Mouse (Mus musculus) midbrain, embryonic 15.5 days (tissue): ENCODE measurements around the gene Myl6b. TPM values are rescaled to one million over a fixed set of nuclear protein-coding genes. Genes with fewer than 3 reads are reported as not detected.
A peak's percentile ranks its signal among the peaks of the same experiment; 100 is the strongest.

Source experiments
- ATAC-seq: fragments of 200-750 bp; cut with Nextera tagmentation; replicated peaks from 2 replicates; pipeline ENCODE4 v1.8.0; 2017; ENCODE audit warnings: moderate TSS enrichment
- H3K27ac ChIP-seq: fragments of 300-500 bp; sonication (generic); 2 replicates; pipeline ENCODE4 v1.5.1; 2015; ENCODE audit warnings: mild to moderate bottlenecking, inconsistent platforms
- H3K27me3 ChIP-seq: fragments of 300-500 bp; sonication (generic); replicated peaks from 2 replicates; pipeline ENCODE4 v1.6.1; 2015; ENCODE audit warnings: inconsistent platforms
- H3K36me3 ChIP-seq: fragments of 300-500 bp; sonication (generic); replicated peaks from 2 replicates; pipeline ENCODE4 v1.6.1; 2015; ENCODE audit warnings: inconsistent platforms
- H3K4me1 ChIP-seq: fragments of 300-500 bp; sonication (generic); 2 replicates; pipeline ENCODE4 v1.6.1; 2015; ENCODE audit warnings: inconsistent platforms
- H3K4me2 ChIP-seq: fragments of 300-500 bp; sonication (generic); 2 replicates; pipeline ENCODE4 v1.6.1; 2015; ENCODE audit warnings: inconsistent platforms, mild to moderate bottlenecking, moderate library complexity
- H3K4me3 ChIP-seq: fragments of 300-500 bp; sonication (generic); 2 replicates; pipeline ENCODE4 v1.5.1; 2015; ENCODE audit warnings: mild to moderate bottlenecking, inconsistent platforms
- H3K9ac ChIP-seq: fragments of 300-500 bp; sonication (generic); 2 replicates; pipeline ENCODE4 v1.6.1; 2015; ENCODE audit warnings: mild to moderate bottlenecking, inconsistent platforms
- H3K9me3 ChIP-seq: fragments of 300-500 bp; sonication (generic); 2 replicates; pipeline ENCODE4 v1.6.1; 2016; ENCODE audit warnings: inconsistent platforms
- WGBS: fragments of 180-500 bp; shearing (Covaris S2); methylation state at CpG from one replicate; pipeline ENCODE4 v1.1.7; 2015; ENCODE audit warnings: mixed read lengths; 5-methylcytosine and 5-hydroxymethylcytosine counted together
- polyA plus RNA-seq: library from polyadenylated mRNA; unstranded; fragments of >200 nt; fragmentation: Nextera tagmentation; extraction: Ambion mirVana; gene quantifications from 2 replicates; pipeline ENCODE4 v1.2.1, GENCODE M21; 2015

Gene Myl6b
- polyA plus RNA-seq, 1 experiment from 2014 or later: 5.7 TPM

- no peak overlapping the region for H3K4me3 ChIP-seq
- H3K9me3 ChIP-seq: no peaks in the 10 kb centered on the region
- H3K27me3 ChIP-seq: no peaks in the 10 kb centered on the region
- no peak for ATAC-seq
- H3K4me2 ChIP-seq: no peak overlapping the region
- H3K9ac ChIP-seq: no peak overlapping the region
- 72% methylated on average over 5 of the region's 5 CpGs for WGBS
- no peak overlapping the region for H3K27ac ChIP-seq
- H3K36me3 ChIP-seq: peaks cover 56% of the 10 kb centered on the region
- H3K4me1 ChIP-seq: peaks cover 31% of the 10 kb centered on the region
These were observed 8.3 kb downstream of the Myl6b start for GRCm38 (mm10) chr10:128490232-128490631.

- H3K27me3 ChIP-seq: no peaks in the 10 kb centered on the region
- 59% methylated on average over 4 of the region's 4 CpGs for WGBS
- no peak overlapping the region for H3K4me3 ChIP-seq
- peaks cover 27% of the 10 kb centered on the region for H3K4me1 ChIP-seq
- peaks cover 56% of the 10 kb centered on the region for H3K36me3 ChIP-seq
- no peak overlapping the region for H3K9ac ChIP-seq
- no peak overlapping the region for H3K27ac ChIP-seq
- H3K9me3 ChIP-seq: no peaks in the 10 kb centered on the region
- H3K4me2 ChIP-seq: no peak overlapping the region
- ATAC-seq: no peak
These were observed 8.7 kb downstream of the Myl6b start for GRCm38 (mm10) chr10:128489785-128490184.

- WGBS: 61% methylated on average over 5 of the region's 5 CpGs
- Histone ChIP-seq H3K4me3 (no peak overlapping the region), H3K36me3 (peaks cover 58% of the 10 kb centered on the region), H3K27ac (no peak overlapping the region), H3K9me3 (no peaks in the 10 kb centered on the region), H3K4me1 (peaks cover 24% of the 10 kb centered on the region), H3K27me3 (no peaks in the 10 kb centered on the region), H3K4me2 (no peak overlapping the region), H3K9ac (no peak overlapping the region)
- ATAC-seq: no peak
These were observed 9.1 kb downstream of the Myl6b start for GRCm38 (mm10) chr10:128489380-128489779.

- Histone ChIP-seq H3K9me3 (no peaks in the 10 kb centered on the region), H3K27me3 (no peaks in the 10 kb centered on the region), H3K27ac (no peak overlapping the region), H3K4me1 (peaks cover 24% of the 10 kb centered on the region), H3K9ac (no peak overlapping the region), H3K4me3 (no peak overlapping the region), H3K4me2 (no peak overlapping the region), H3K36me3 (peaks cover 64% of the 10 kb centered on the region)
- WGBS: 83% methylated on average over 4 of the region's 4 CpGs
- no peak for ATAC-seq
These were observed 9.7 kb downstream of the Myl6b start for GRCm38 (mm10) chr10:128488776-128489175.

- ATAC-seq: no peak
- Histone ChIP-seq H3K9me3 (no peaks in the 10 kb centered on the region), H3K4me1 (peaks cover 24% of the 10 kb centered on the region), H3K4me3 (no peak overlapping the region), H3K9ac (no peak overlapping the region), H3K27me3 (no peaks in the 10 kb centered on the region), H3K36me3 (peaks cover 71% of the 10 kb centered on the region), H3K4me2 (no peak overlapping the region), H3K27ac (no peak overlapping the region)
- WGBS: 94% methylated on average over 22 of the region's 22 CpGs
These were observed 10.4 kb downstream of the Myl6b start for GRCm38 (mm10) chr10:128487861-128488712.

GRCm38 (mm10) chr10:128486370-128486769 is 12.1 kb downstream of the Myl6b start:
- H3K4me3 ChIP-seq: no peak overlapping the region
- WGBS: 91% methylated on average over 7 of the region's 7 CpGs
- peaks cover 86% of the 10 kb centered on the region for H3K36me3 ChIP-seq
- no peak overlapping the region for H3K27ac ChIP-seq
- H3K9ac ChIP-seq: no peak overlapping the region
- H3K9me3 ChIP-seq: no peaks in the 10 kb centered on the region
- H3K4me1 ChIP-seq: peaks cover 11% of the 10 kb centered on the region
- H3K4me2 ChIP-seq: no peak overlapping the region
- no peaks in the 10 kb centered on the region for H3K27me3 ChIP-seq
- no peak for ATAC-seq

- ATAC-seq: no peak
- WGBS: 89% methylated on average over 12 of the region's 12 CpGs
- no peak overlapping the region for H3K27ac ChIP-seq
- H3K9ac ChIP-seq: no peak overlapping the region
- H3K4me3 ChIP-seq: no peak overlapping the region
- H3K4me2 ChIP-seq: no peak overlapping the region
- no peaks in the 10 kb centered on the region for H3K4me1 ChIP-seq
- no peaks in the 10 kb centered on the region for H3K27me3 ChIP-seq
- no peaks in the 10 kb centered on the region for H3K9me3 ChIP-seq
- peaks cover 72% of the 10 kb centered on the region for H3K36me3 ChIP-seq
These were observed 24.1 kb downstream of the Myl6b start for GRCm38 (mm10) chr10:128474366-128474765.

GRCm38 (mm10) chr10:128460270-128460630 is 38.2 kb downstream of the Myl6b start:
- H3K4me3 ChIP-seq: peak overlapping the region; percentile 62
- H3K36me3 ChIP-seq: peaks cover 27% of the 10 kb centered on the region
- H3K9ac ChIP-seq: peak overlapping the region; percentile 87
- peaks cover 19% of the 10 kb centered on the region for H3K4me1 ChIP-seq
- 0% methylated on average over 5 of the region's 5 CpGs for WGBS
- peak overlapping the region; percentile 78 for H3K4me2 ChIP-seq
- peak overlapping the region; percentile 96 for H3K27ac ChIP-seq
- no peaks in the 10 kb centered on the region for H3K27me3 ChIP-seq
- H3K9me3 ChIP-seq: no peaks in the 10 kb centered on the region
- no peak for ATAC-seq

- peak; percentile 57 for ATAC-seq
- Histone ChIP-seq H3K4me1 (peaks cover 23% of the 10 kb centered on the region), H3K36me3 (peaks cover 22% of the 10 kb centered on the region), H3K9ac (peak overlapping the region; percentile 87), H3K27ac (peak overlapping the region; percentile 96), H3K4me2 (peak overlapping the region; percentile 78), H3K4me3 (peak overlapping the region; percentile 62), H3K9me3 (no peaks in the 10 kb centered on the region), H3K27me3 (no peaks in the 10 kb centered on the region)
- 2% methylated on average over 45 of the region's 67 CpGs for WGBS
These were observed 38.8 kb downstream of the Myl6b start for GRCm38 (mm10) chr10:128459409-128460269.

GRCm38 (mm10) chr10:128458719-128459408 is 39.6 kb downstream of the Myl6b start, which contains the start of gene Smarcc2:
Gene Smarcc2 (plus strand): TSS chr10:128459248.
- peak within 1 kb of the TSS; percentile 78 for H3K4me2 ChIP-seq
- WGBS: 0% methylated on average over 63 of the region's 86 CpGs

GRCm38 (mm10) chr10:128458348-128458718 is 40.2 kb downstream of the Myl6b start:
- H3K4me1 ChIP-seq: peaks cover 23% of the 10 kb centered on the region
- H3K27me3 ChIP-seq: no peaks in the 10 kb centered on the region
- peaks cover 9% of the 10 kb centered on the region for H3K36me3 ChIP-seq
- H3K9me3 ChIP-seq: no peaks in the 10 kb centered on the region
- H3K9ac ChIP-seq: peak overlapping the region; percentile 87
- H3K4me2 ChIP-seq: peak overlapping the region; percentile 62
- H3K4me3 ChIP-seq: peak overlapping the region; percentile 62
- peak overlapping the region; percentile 96 for H3K27ac ChIP-seq
- under 1% methylated on average over 29 of the region's 29 CpGs for WGBS
- peak; percentile 73 for ATAC-seq

More at GRCm38 (mm10) chr10:128458719-128459408, 39.6 kb downstream of the Myl6b start, which contains the start of gene Smarcc2:
- Histone ChIP-seq H3K4me3 (peak within 1 kb of the TSS; percentile 62), H3K4me1 (peaks cover 23% of the 10 kb centered on the region), H3K27me3 (no peaks in the 10 kb centered on the region), H3K9me3 (no peaks in the 10 kb centered on the region), H3K27ac (peak within 1 kb of the TSS; percentile 96), H3K9ac (peak within 1 kb of the TSS; percentile 87), H3K36me3 (peaks cover 14% of the 10 kb centered on the region)
- ATAC-seq: peak; percentile 82

- no peak overlapping the region; the same call in 1 of the 2 replicates for H3K9ac ChIP-seq
- no peaks in the 10 kb centered on the region for H3K27me3 ChIP-seq
- peaks cover 23% of the 10 kb centered on the region for H3K4me1 ChIP-seq
- no peak overlapping the region for H3K27ac ChIP-seq
- WGBS: 83% methylated on average over 6 of the region's 6 CpGs
- H3K36me3 ChIP-seq: peaks cover 3% of the 10 kb centered on the region; the same call in 1 of the 2 replicates
- ATAC-seq: no peak
- H3K9me3 ChIP-seq: no peaks in the 10 kb centered on the region
- H3K4me3 ChIP-seq: peak overlapping the region; percentile 62; the same call in 1 of the 2 replicates
- no peak overlapping the region; the same call in 1 of the 2 replicates for H3K4me2 ChIP-seq
These were observed 40.8 kb downstream of the Myl6b start for GRCm38 (mm10) chr10:128457676-128458075.
